Mouse (Mus musculus): ENCODE data around the gene Anp32e. TPM values are rescaled to one million over a fixed set of nuclear protein-coding genes. Genes with fewer than 3 reads are reported as not detected.

Gene Anp32e
- total RNA-seq (2023): 87.9 TPM

DNA sequence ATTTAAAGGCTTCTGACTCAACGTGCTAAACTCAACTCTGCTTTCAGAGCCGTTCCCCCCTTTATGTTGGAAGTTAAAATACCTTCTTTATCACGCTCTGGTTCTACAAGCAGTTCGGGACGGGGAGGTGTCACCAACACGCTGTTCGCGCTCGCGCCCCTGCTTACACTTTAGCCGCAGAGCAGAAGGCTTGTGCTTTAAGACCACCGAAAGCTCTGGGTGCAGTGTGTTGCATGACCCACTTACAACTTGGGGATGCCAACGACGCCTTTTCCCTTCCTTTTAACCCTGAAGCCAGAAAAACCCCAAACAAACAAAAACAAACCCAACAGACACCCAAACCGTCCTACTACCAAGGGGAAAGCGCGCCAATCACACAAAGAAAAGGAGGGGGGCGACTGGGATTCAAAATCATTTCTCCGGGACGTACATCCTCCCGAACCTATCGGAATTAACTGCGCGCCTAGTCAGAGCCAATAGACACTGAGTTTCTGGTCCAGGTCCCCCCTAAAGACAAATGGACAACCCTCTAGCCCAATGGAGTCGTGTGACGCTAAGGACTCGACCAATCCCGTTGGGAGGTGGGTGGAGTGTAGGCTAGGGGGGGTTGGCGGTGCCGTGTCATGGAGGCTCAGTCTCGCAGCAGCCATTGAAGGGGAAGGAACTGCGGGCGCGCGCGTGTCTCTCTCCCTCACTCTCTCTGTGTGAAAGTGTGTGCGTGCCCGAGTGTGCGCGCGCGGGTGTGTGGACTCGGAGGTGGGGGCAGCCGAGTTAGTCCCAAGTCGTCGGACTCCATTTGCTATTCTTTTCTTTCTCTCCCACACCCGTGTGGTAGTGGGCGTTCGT lies at the start of gene Anp32e:
Gene Anp32e (plus strand): TSS at position 589 of the 846 bp plus-strand sequence.

DNA sequence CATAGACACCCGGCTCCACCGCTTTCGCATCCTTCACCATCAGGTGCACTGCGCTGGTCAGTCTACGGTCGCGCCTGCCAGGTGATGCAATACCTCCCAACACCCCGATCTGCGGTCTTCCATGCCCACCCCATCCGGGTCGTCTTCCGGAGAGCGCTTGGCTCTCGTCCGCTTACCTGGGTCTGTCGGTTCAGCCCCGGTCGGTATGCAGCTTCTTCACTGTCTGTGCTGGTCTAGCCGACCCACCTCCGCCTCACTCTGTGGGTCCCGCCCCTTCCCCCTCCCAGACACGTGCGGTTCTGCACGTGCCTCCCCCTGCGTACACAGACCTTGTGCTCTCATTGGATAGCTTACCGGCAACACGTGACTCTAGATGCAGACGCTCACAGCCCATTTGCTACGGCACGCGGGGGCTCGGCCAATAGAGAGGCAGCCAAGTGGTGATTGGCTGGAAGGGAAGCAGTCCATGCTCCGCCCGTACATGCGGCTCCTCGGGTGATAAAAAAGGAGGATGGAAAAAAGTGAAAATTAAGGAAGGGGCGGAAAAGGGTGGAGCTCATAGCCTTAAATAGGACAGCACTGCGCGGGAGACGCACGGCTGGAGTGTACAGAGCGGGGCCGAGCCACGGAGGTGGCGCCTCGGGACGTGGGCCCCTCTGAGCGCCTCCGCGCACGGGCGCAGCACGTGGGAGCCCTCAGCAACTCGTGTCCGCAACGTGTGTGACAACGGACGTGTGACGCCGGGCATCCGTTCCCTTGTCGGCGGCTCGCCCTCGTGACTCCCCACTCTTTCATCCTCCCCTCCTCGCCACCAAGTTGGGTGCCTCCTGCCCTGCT lies 46.8 kb upstream of the Anp32e start, which contains the start of gene Ciart:
Gene Ciart (minus strand): TSS at position 273 of the 837 bp plus-strand sequence.

DNA sequence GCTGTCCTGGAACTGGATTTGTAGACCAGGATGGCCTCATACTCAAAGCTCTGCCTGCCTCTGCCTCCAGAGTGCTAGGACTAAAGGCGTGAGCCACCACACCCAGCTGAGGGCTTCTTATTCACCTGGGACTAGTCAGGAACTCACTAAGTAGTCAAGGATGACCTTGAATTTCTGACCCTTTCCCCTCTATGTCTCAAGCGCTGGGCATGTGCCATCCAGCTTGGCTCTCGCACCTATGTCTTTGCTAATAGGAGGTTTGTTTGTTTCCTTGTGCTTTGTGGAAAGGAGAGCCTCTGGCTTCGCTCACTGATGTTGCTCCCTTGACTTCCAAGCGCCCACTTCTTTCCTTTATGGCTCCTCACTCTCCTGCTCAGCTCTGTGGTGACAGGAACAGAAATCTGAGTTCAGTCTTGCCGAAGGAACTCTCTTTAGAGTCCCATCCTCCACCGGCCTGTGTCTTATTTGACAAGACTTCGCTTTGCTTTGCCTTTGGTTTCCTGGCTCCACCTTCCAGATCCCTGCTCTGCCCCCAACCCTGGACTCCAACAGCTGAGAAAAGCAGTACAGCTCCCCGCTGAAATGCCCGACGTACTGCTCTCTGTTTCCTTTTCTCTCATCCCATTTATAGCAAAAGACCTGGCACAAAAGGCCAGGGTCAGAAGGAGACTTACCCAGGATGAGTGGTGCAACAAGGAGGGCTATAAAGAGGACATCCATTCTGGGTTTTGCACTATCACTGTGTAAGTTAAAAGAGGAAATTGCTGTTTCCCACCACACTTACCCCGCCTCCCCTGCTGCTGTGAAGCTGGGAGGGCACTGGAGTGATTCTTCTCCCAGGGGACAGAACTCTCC lies 37.6 kb upstream of the Anp32e start, which contains the start of gene BC028528:
Gene BC028528 (minus strand): TSS at position 795 of the 855 bp plus-strand sequence.

DNA sequence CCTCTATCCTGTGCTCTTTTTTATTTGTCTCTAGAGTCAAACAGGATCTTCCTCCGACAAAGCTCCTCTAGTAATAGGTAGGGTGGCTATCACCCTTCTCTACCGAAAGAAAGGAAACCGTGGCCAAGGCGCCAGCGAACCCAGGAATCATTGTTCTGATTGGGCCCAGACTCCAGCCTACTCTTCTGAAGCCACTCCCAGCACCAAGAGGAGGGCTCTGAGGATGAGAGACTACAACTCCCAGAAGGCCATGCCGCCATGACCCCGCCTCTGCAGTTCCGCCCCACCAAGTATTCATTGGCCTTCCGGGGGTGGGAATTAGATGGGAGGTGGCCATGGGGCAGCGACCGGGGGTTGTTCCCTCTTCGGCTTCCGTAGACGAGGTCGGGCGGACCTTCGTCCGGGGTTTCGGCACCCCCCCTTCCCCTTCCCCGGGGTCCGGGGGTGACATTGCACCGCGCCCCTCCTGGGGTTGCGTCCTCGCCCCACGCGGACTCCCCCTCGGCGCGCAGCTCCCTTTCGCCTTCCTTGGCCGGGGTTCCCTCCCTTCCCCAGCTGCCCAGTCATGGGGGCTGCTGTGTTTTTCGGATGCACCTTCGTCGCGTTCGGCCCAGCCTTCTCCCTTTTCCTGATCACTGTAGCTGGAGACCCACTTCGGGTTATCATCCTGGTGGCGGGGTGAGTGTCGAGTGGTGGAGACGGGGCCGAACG lies 35.3 kb upstream of the Anp32e start, which contains the start of gene Aph1a:
Gene Aph1a (plus strand): TSS at position 364 of the 711 bp plus-strand sequence.

DNA sequence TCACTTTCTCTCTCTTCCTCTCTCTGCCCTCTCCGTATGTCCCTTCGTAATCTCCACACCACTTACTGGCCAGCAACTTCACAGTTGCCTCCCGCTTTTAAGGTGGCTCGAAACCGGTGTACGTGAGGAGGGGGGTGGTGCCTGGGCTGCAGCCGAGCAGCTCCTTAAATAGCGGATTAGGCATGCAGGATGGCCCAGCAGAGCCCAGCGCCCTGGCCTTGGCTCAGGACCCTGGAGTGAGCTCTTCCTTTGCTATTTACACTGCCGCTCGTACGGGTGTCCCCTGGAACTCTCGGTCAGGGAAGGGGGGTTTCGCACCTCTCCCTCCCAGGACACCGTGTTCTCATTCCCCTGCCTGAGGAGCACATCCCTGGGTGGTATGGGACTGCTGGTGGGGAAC lies 24.5 kb upstream of the Anp32e start, which contains the start of gene Car14:
Gene Car14 (minus strand): TSS at position 124 of the 400 bp plus-strand sequence.

DNA sequence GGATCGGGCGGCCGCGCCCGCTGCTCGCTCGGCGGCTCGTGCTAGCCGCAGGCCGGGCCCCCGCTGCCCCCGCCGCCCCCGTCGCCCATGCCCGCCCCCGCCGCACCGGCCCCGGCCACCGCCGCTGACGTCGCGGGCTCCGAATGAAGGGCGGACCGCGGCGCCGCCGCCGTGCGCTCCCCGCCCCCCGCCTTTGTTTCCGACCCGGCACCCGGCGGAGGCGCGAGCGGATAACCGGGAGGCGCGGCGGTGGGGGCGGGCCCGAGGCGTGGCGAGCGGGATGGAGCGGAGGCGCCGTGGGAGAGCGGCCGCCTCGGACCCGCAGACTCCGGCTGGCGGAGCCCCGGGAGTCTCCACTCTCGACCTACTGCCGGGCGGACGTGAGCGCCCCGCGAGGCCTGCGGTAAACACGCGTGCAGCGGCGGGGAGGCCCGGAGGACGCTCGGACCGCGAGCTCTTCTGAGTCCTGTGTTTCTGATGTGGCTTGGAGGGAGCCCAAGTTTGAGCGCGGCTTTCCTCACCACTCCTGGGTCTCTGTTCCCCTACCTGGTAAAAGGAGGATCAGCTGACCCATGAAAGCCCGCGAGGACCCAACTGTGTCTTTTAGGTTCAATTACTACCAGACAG lies 66.9 kb downstream of the Anp32e start, which contains the start of gene Plekho1:
Gene Plekho1 (minus strand): TSS at position 200 of the 627 bp plus-strand sequence.

Other genes with a start within 250 kb of the Anp32e start
- gene Adamtsl4, start 241.3 kb upstream of the Anp32e start, total RNA-seq (2023): 8.4 TPM
- gene Ecm1, start 189.7 kb upstream of the Anp32e start, total RNA-seq (2023): 59.9 TPM
- 102 TPM for gene Tars2, start 169.0 kb upstream of the Anp32e start, total RNA-seq (2023)
- gene Rprd2, start 110.4 kb upstream of the Anp32e start, total RNA-seq (2023): 98.7 TPM
- 72.8 TPM for gene Prpf3, start 73.4 kb upstream of the Anp32e start, total RNA-seq (2023)
- gene Mrps21, start 57.7 kb upstream of the Anp32e start, total RNA-seq (2023): 65.9 TPM
- 25.5 TPM for gene Ciart, start 47.0 kb upstream of the Anp32e start, total RNA-seq (2023)
- 3.8 TPM for gene BC028528, start 37.2 kb upstream of the Anp32e start, total RNA-seq (2023)
- gene Aph1a, start 35.3 kb upstream of the Anp32e start, total RNA-seq (2023): 37.7 TPM
- not detected for gene Car14, start 24.6 kb upstream of the Anp32e start, total RNA-seq (2023)
- gene Plekho1, start 66.8 kb downstream of the Anp32e start, total RNA-seq (2023): 52.2 TPM
- gene Vps45, start 129.2 kb downstream of the Anp32e start, total RNA-seq (2023): 12.4 TPM
- gene Otud7b, start 175.3 kb downstream of the Anp32e start, total RNA-seq (2023): 27.0 TPM
- gene Mtmr11, start 232.8 kb downstream of the Anp32e start, total RNA-seq (2023): 1.9 TPM
- 78.1 TPM for gene Sf3b4, start 243.1 kb downstream of the Anp32e start, total RNA-seq (2023)